Mouse (Mus musculus) intestine, embryonic 14.5 days (tissue): ENCODE measurements around the gene Gm37240. TPM values are rescaled to one million over a fixed set of nuclear protein-coding genes. Genes with fewer than 3 reads are reported as not detected.

ENCODE experiments used
- ATAC-seq: fragments of 200-750 bp; cut with Nextera tagmentation; replicated peaks from 2 replicates; pipeline ENCODE4 v1.8.0; 2017; ENCODE audit warnings: low read depth, moderate number of reproducible peaks, moderate TSS enrichment, moderate library complexity; ENCODE audit not compliant: low FRiP score, low TSS enrichment
- DNase-seq: peaks from one replicate; pipeline ENCODE4 v3.0.0-alpha.2; 2018; ENCODE audit warnings: low spot score
- H3K27ac ChIP-seq: fragments of 300-500 bp; sonication (generic); 2 replicates; pipeline ENCODE4 v1.5.1; 2014; ENCODE audit warnings: low read depth, mild to moderate bottlenecking, control low read depth
- H3K27me3 ChIP-seq: fragments of 300-500 bp; sonication (generic); replicated peaks from 2 replicates; pipeline ENCODE4 v1.6.1; 2014; ENCODE audit warnings: low read length, control low read depth; ENCODE audit not compliant: control insufficient read depth, insufficient read depth
- H3K36me3 ChIP-seq: fragments of 300-500 bp; sonication (generic); 2 replicates; pipeline ENCODE4 v1.6.1; 2014; ENCODE audit warnings: low read length, control low read depth; ENCODE audit not compliant: control insufficient read depth, insufficient read depth
- H3K4me1 ChIP-seq: fragments of 300-500 bp; sonication (generic); replicated peaks from 2 replicates; pipeline ENCODE4 v1.6.1; 2014; ENCODE audit warnings: low read length, control low read depth, mixed read lengths; ENCODE audit not compliant: control insufficient read depth, insufficient read depth
- H3K4me2 ChIP-seq: fragments of 300-500 bp; sonication (generic); 2 replicates; pipeline ENCODE4 v1.6.1; 2014; ENCODE audit warnings: low read length
- H3K4me3 ChIP-seq: fragments of 300-500 bp; sonication (generic); 2 replicates; pipeline ENCODE4 v1.5.1; 2014; ENCODE audit warnings: low read depth, low read length, control low read depth, mixed read lengths
- H3K9ac ChIP-seq: fragments of 300-500 bp; sonication (generic); 2 replicates; pipeline ENCODE4 v1.6.1; 2014; ENCODE audit warnings: mild to moderate bottlenecking, low read length
- H3K9me3 ChIP-seq: fragments of 300-500 bp; sonication (generic); 2 replicates; pipeline ENCODE4 v1.6.1; 2016; ENCODE audit warnings: low read length, control low read depth; ENCODE audit not compliant: control insufficient read depth
- WGBS: fragments of 180-500 bp; shearing (Covaris S2); extraction: QIAGEN DNeasy Blood & Tissue Kit; methylation state at CpG from one replicate; pipeline ENCODE4 v1.1.7; 2014; 5-methylcytosine and 5-hydroxymethylcytosine counted together
- polyA plus RNA-seq: library from polyadenylated mRNA; unstranded; fragments of >200 nt; fragmentation: Nextera tagmentation; extraction: Ambion mirVana; gene quantifications from 2 replicates; pipeline ENCODE4 v1.2.1, GENCODE M21; 2014

Gm37240 gene
- polyA plus RNA-seq, 1 experiment from 2014 or later, result 5.3 TPM

DNA sequence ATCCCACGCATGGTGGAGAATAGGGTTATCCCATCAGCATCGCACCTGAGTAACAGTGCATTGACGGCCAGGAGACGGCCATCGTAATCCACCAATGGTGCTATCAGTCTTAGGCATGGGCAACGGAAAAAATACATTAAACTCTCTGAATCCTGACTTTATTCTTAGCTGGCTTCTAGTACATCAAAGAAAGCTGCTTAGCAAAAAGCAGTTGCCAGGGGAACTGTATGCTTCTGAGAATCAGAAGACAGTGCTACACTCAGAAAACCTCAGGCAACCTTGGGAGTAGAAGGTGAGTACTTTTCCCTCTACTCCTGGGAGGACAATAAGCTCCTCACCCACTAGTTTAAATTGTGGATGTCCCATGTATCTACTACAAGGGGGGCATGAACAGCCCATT, 219.6 kb downstream of the Gm37240 start:
- no peaks in the 10 kb centered on the region for H3K4me1 ChIP-seq
- no peaks in the 10 kb centered on the region for H3K36me3 ChIP-seq
- no peak overlapping the region for H3K4me3 ChIP-seq
- 92% methylated on average over 6 of the region's 6 CpGs for WGBS
- H3K4me2 ChIP-seq, result no peak overlapping the region
- no peak overlapping the region for H3K9ac ChIP-seq
- DNase-seq (no peak), ATAC-seq (no peak)
- H3K27ac ChIP-seq, result no peak overlapping the region
- no peaks in the 10 kb centered on the region for H3K9me3 ChIP-seq
- no peaks in the 10 kb centered on the region for H3K27me3 ChIP-seq

DNA sequence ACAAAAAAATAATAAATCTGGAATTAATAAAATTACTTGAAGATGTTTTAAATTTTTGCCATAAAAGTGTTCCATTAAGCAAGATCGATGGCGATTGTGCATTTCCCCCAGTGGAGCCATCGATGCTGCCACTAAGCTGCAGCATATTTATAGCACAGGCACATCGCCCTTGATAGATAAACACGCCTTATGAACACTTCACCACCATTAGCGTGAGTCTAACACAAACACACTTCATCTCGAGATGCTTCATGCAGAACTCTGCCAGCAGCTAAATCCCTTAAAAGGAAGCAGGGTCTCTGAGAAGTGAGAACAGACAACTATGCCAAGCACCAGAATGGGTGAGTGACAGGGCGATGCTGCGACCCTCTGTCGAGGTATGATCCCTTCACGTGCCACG, 220.6 kb downstream of the Gm37240 start:
- Histone ChIP-seq H3K36me3 (no peaks in the 10 kb centered on the region), H3K9me3 (no peaks in the 10 kb centered on the region), H3K9ac (no peak overlapping the region), H3K27me3 (no peaks in the 10 kb centered on the region), H3K4me2 (no peak overlapping the region), H3K27ac (no peak overlapping the region), H3K4me1 (no peaks in the 10 kb centered on the region), H3K4me3 (no peak overlapping the region)
- no peak for DNase-seq
- 46% methylated on average over 12 of the region's 12 CpGs for WGBS
- ATAC-seq, result no peak

DNA sequence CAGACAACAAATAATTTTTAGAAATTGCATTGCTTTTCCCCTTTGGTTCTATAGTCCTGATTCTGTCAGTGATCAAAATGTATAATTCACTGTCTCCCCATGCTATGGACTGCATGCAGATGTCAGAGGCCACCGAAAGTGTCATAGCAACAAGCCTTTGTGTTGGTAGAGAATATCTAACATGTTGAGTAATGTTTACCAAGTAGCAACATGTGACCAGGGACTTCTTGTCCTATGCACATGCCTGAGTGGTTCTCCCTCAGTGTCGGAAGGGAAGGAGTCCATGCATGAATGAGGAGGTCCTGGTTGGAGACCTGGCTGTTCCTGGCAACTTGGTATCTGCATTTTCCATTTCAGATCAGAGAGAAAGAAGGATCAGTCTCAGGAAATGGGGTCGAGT, 221.2 kb downstream of the Gm37240 start:
- 66% methylated on average over 3 of the region's 3 CpGs for WGBS
- H3K4me1 ChIP-seq, result no peaks in the 10 kb centered on the region
- no peak overlapping the region for H3K27ac ChIP-seq
- H3K9me3 ChIP-seq, result no peaks in the 10 kb centered on the region
- no peak overlapping the region for H3K4me3 ChIP-seq
- ATAC-seq (no peak), DNase-seq (no peak)
- H3K27me3 ChIP-seq, result no peaks in the 10 kb centered on the region
- H3K4me2 ChIP-seq, result no peak overlapping the region
- H3K9ac ChIP-seq, result no peak overlapping the region
- H3K36me3 ChIP-seq, result no peaks in the 10 kb centered on the region

DNA sequence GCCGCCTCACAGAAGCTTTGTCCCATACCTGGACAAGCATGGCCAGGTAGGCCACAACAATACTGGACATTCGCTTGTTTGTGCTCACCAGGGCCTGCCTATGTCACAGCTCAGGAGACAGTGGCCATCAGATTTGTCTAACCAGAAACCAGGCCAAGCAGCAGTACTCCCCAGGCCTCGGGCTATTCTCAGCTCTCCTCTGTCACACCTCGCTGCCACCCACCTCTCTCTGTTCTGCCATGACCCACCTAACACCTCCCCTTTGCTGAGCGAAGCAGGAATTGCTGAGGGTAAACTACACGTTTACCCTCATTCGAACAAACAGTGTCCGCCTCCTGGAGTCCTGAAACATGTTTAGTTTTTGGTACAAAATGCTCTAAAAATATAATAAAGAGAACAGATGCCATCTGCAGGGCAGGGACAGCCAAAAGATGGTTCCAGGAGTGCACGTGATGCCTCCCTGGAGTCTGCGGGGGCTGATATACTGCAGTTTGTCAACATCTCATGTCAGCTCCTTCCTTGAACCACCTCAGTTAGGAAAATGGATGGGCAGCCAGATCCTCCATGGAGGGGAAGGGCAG, 222.6 kb downstream of the Gm37240 start:
- H3K36me3 ChIP-seq, result no peaks in the 10 kb centered on the region
- ATAC-seq (no peak), DNase-seq (no peak)
- H3K9ac ChIP-seq, result no peak overlapping the region
- H3K4me1 ChIP-seq, result no peaks in the 10 kb centered on the region
- H3K27ac ChIP-seq, result no peak overlapping the region
- 77% methylated on average over 10 of the region's 10 CpGs for WGBS
- H3K27me3 ChIP-seq, result no peaks in the 10 kb centered on the region
- H3K4me3 ChIP-seq, result no peak overlapping the region
- no peak overlapping the region for H3K4me2 ChIP-seq
- H3K9me3 ChIP-seq, result no peaks in the 10 kb centered on the region

DNA sequence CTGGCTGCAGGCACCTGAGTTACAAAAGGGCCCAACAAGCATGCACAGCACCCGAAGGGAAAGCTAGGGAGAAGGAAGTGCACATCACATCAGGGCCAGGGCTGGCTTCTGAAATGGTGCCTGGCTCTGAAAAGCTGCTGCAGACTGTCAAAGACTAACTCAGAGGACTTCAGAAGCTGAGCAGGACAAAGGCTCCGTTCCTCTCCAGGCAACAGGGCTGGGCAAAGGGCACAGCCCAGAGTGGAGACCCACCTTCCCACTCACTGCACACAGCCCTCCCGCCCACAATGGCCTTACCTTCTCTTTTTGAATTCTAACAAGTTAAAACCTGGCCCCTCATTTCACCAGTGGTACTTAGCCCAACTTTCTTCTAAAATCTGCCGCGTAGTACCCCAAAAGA, 223.5 kb downstream of the Gm37240 start:
- H3K27me3 ChIP-seq, result no peaks in the 10 kb centered on the region
- DNase-seq, result no peak
- no peak overlapping the region for H3K9ac ChIP-seq
- H3K27ac ChIP-seq, result no peak overlapping the region
- no peak for ATAC-seq
- 79% methylated on average over 5 of the region's 5 CpGs for WGBS
- no peak overlapping the region for H3K4me2 ChIP-seq
- H3K9me3 ChIP-seq, result no peaks in the 10 kb centered on the region
- no peaks in the 10 kb centered on the region for H3K36me3 ChIP-seq
- H3K4me1 ChIP-seq, result no peaks in the 10 kb centered on the region
- no peak overlapping the region for H3K4me3 ChIP-seq

DNA sequence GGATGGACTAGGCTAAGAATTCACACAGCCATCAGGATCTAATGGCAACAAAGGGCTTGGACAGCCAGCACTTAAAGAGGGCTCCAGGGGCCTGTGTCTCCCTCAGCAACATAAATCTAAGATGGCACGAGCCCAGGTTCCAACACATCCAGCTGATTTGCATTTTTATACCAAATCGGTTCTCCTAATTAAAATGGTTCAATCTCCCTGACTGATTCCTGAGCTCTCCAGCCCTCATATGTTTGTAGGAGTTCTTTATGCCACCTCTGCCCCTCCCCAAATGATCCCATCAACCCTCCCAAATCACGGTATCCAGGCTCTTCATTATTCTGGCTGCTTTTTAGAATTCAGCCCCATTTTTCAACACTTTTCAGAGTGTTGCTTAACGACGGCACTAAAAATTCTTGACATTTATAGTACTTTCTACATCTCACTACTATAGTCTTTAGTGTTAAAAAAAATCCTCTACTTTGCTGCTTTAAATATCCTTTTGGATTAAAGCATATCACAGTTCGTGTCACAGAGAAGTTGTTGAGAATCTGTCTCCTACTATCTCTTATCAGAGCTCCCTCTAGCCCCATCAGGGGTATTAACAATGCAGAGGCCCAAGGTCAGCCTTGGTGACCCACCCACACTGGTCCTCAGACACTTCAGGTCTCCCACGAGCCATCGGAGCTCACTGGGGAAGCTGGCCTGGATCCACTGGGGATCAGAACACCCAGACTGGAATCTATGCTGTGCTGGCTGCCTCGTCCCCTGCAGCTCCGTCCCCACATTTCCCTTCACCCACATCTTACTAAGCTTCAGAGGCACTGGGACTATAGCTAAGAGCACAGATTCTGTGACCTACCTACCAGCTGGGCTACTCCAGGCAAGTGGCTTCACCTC, 225.1 kb downstream of the Gm37240 start:
- H3K4me2 ChIP-seq, result no peak overlapping the region
- H3K27me3 ChIP-seq, result no peaks in the 10 kb centered on the region
- WGBS, result 71% methylated on average over 10 of the region's 10 CpGs
- no peaks in the 10 kb centered on the region for H3K4me1 ChIP-seq
- H3K9me3 ChIP-seq, result no peaks in the 10 kb centered on the region
- no peak overlapping the region for H3K27ac ChIP-seq
- DNase-seq, result no peak
- ATAC-seq, result no peak
- no peaks in the 10 kb centered on the region for H3K36me3 ChIP-seq
- no peak overlapping the region for H3K4me3 ChIP-seq
- H3K9ac ChIP-seq, result no peak overlapping the region

DNA sequence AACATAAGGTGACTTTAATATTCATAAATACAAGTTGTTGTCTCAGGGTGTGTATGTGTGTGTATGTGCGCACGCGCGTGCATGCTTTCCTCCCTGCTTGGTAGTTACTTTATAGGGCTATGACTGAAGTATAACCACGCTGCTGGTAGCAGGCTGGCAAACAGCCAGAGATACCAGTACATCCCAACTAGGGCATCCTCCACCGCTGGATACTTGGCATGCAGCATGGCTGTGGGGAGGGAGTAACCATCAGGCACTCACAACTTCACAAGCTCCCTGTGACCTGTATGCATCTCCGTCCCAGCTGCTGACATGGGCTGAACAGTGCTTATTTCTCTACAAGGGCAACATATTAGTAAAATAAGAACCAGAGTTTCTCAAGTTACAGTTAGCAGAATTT, 227.6 kb downstream of the Gm37240 start:
- Histone ChIP-seq H3K9ac (no peak overlapping the region), H3K36me3 (no peaks in the 10 kb centered on the region), H3K27ac (no peak overlapping the region), H3K27me3 (no peaks in the 10 kb centered on the region), H3K9me3 (no peaks in the 10 kb centered on the region), H3K4me1 (no peaks in the 10 kb centered on the region), H3K4me2 (no peak overlapping the region), H3K4me3 (no peak overlapping the region)
- 87% methylated on average over 7 of the region's 7 CpGs for WGBS
- ATAC-seq (no peak), DNase-seq (no peak)

DNA sequence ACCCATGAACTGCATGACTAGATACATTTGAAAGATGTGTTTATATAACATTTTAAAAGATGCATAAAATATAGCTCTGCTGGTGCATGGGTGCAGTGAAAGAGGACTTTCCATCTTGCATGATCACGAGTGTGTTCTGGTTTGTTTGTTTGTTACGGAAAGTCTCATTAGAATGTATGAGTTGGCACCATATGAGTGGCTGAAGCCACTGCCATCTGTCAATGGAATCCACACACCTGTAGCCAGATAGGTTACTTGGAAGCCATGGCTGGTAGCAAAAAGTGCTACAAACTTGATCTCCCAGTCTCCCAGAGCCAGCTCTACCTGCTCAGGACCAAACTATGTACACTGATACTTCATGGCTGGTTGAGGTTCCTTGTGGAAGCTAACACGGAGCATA, 231.8 kb downstream of the Gm37240 start:
- Histone ChIP-seq H3K4me1 (no peaks in the 10 kb centered on the region), H3K4me3 (no peak overlapping the region), H3K36me3 (no peaks in the 10 kb centered on the region), H3K27ac (no peak overlapping the region), H3K9me3 (no peaks in the 10 kb centered on the region), H3K27me3 (no peaks in the 10 kb centered on the region), H3K4me2 (no peak overlapping the region), H3K9ac (no peak overlapping the region)
- WGBS, result 95% methylated on average over 3 of the region's 3 CpGs
- DNase-seq (no peak), ATAC-seq (no peak)
